Mouse (Mus musculus) limb, embryonic 14.5 days (tissue): ENCODE measurements around the gene Opn1mw. TPM values are rescaled to one million over a fixed set of nuclear protein-coding genes. Genes with fewer than 3 reads are reported as not detected.
"Not testable (repeated sequence)": the region's sequence is repeated elsewhere in the genome, so short reads cannot be mapped to it uniquely, and the experiment has no call there.

ENCODE experiments used
- ATAC-seq: fragments of 200-750 bp; cut with Nextera tagmentation; 2 replicates; pipeline ENCODE4 v1.8.0; 2017; ENCODE audit warnings: low read depth, moderate number of reproducible peaks, moderate TSS enrichment; ENCODE audit not compliant: low FRiP score
- DNase-seq: peaks from one replicate; pipeline ENCODE4 v3.0.0-alpha.2; 2015; ENCODE audit warnings: low spot score
- H3K27ac ChIP-seq: fragments of 300-500 bp; sonication (generic); replicated peaks from 2 replicates; pipeline ENCODE4 v1.5.1; 2014; ENCODE audit warnings: low read depth, mild to moderate bottlenecking, low read length, moderate library complexity, mixed read lengths
- H3K27me3 ChIP-seq: fragments of 300-500 bp; sonication (generic); 2 replicates; pipeline ENCODE4 v1.6.1; 2014; ENCODE audit warnings: low read length, mixed read lengths; ENCODE audit not compliant: control insufficient read depth, insufficient read depth
- H3K36me3 ChIP-seq: fragments of 300-500 bp; sonication (generic); 2 replicates; pipeline ENCODE4 v1.6.1; 2014; ENCODE audit warnings: mild to moderate bottlenecking, low read length, moderate library complexity, mixed read lengths; ENCODE audit not compliant: control insufficient read depth, insufficient read depth
- H3K4me1 ChIP-seq: fragments of 300-500 bp; sonication (generic); 2 replicates; pipeline ENCODE4 v1.6.1; 2014; ENCODE audit warnings: antibody characterized with exemption, low read length, mixed read lengths; ENCODE audit not compliant: control insufficient read depth, insufficient read depth
- H3K4me2 ChIP-seq: fragments of 300-500 bp; sonication (generic); replicated peaks from 2 replicates; pipeline ENCODE4 v1.6.1; 2014; ENCODE audit warnings: low read depth, mild to moderate bottlenecking, low read length, moderate library complexity; ENCODE audit not compliant: severe bottlenecking
- H3K4me3 ChIP-seq: fragments of 300-500 bp; sonication (generic); replicated peaks from 2 replicates; pipeline ENCODE4 v1.5.1; 2014; ENCODE audit warnings: low read length
- H3K9ac ChIP-seq: fragments of 300-500 bp; sonication (generic); 2 replicates; pipeline ENCODE4 v1.6.1; 2014; ENCODE audit warnings: mild to moderate bottlenecking, low read depth, low read length, moderate library complexity; ENCODE audit not compliant: severe bottlenecking
- H3K9me3 ChIP-seq: fragments of 300-500 bp; sonication (generic); 2 replicates; pipeline ENCODE4 v1.6.1; 2016; ENCODE audit warnings: low read length; ENCODE audit not compliant: control insufficient read depth
- POLR2A ChIP-seq: fragments of 200-500 bp; IDR thresholded peaks from 2 replicates; pipeline ENCODE4 v1.8.0; 2012; ENCODE audit warnings: inconsistent platforms, mild to moderate bottlenecking, moderate library complexity, borderline replicate concordance; ENCODE audit not compliant: insufficient read depth, insufficient read length; ENCODE audit errors: extremely low read depth
- WGBS: fragments of 180-500 bp; shearing (Covaris S2); extraction: QIAGEN DNeasy Blood & Tissue Kit; methylation state at CpG from one replicate; pipeline ENCODE4 v1.1.7; 2014; 5-methylcytosine and 5-hydroxymethylcytosine counted together
- polyA plus RNA-seq, 2 experiments: library from polyadenylated mRNA; depleted of rRNA in 1 of 2; stranded (reverse) in 1 of 2; unstranded in 1 of 2; fragments of >200 nt; fragmentation: Nextera tagmentation in 1 of 2; extraction: Ambion mirVana in 1 of 2; gene quantifications; 2 replicates each; pipeline versions ENCODE4 v1.2.1 to v1.2.3; 2012 to 2014

Opn1mw gene
- polyA plus RNA-seq, 2 experiments = not detected

DNA sequence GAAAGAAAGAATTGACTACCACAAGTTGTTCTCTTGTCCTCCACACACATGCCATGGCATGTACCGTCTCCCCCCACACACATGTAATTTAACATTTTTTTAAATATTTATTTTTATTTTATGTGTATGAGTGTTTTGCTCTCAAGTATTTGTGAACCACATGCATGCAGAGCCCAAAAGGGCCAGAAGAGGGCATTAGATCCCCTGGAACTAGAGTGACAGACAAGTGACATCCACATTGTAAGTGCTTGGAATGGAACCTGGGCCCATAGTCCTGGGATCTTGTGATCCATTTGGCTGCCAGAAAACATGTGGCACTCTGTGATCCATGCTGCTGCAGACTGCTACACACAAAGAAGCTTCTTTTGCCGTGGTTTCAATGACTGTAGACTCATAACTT, 2.3 kb upstream of the Opn1mw start:
- 56% methylated on average over 2 of the region's 2 CpGs for WGBS
- DNase-seq (no peak), ATAC-seq (no peak)
- TF ChIP-seq POLR2A = no peak
- Histone ChIP-seq H3K4me1 (no peaks in the 10 kb centered on the region), H3K4me2 (no peak overlapping the region), H3K36me3 (no peaks in the 10 kb centered on the region), H3K27ac (no peak overlapping the region), H3K9me3 (no peaks in the 10 kb centered on the region), H3K9ac (no peak overlapping the region), H3K27me3 (no peaks in the 10 kb centered on the region), H3K4me3 (no peak overlapping the region)

DNA sequence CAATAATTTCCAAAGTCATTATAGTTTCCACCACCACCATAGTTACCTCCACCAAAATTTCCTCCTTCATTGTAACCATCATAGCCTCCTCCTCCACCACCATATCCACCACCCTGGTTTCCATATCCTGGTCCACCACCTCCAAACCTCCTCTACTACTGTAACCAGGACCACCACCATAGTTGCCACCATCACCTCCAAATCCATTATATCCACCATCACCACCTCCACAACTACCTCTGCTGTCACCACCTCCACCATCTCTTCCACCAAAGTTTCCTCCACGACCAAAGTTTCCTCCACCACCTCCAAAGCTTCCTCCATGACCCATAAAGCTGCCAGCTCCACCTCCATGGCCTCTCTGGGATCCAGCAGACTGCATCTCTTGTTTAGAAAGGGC, 8.0 kb downstream of the Opn1mw start, which contains the start of gene Mecp2:
Mecp2 (minus strand) TSS at position 101 of the 400 bp plus-strand sequence.
- not testable (repeated sequence) for H3K9me3 ChIP-seq, H3K4me1 ChIP-seq, ATAC-seq, H3K4me3 ChIP-seq, H3K9ac ChIP-seq, H3K4me2 ChIP-seq, DNase-seq, H3K27ac ChIP-seq, H3K27me3 ChIP-seq, H3K36me3 ChIP-seq
- WGBS = 38% methylated on average over 1 of the region's 1 CpGs

DNA sequence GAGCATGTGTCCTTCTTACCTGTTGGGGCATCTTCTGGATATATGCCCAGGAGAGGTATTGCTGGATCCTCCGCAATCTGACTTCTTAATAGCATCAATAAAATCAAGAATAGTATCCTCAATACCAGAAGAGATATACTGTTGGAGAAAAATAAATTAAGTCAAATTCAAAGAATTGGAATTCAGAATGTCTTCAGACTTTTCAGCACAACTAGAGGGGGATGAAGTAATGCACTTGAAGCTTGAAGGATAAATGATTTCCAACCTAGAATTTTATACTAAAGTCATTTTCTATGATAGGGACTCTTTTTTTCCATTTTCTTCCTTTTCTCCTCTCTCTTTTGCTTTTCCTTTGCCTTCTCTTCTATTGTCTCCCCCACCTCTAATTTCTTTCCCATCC, 40.5 kb downstream of the Opn1mw start, which contains the start of gene Tex28:
Tex28 (minus strand) TSS at position 101 of the 400 bp plus-strand sequence.
- no peak for DNase-seq
- H3K27ac ChIP-seq = no peak within 1 kb of the TSS
- no peak for ATAC-seq
- H3K4me2 ChIP-seq = no peak within 1 kb of the TSS
- H3K9me3 ChIP-seq = no peaks in the 10 kb centered on the region
- no peaks in the 10 kb centered on the region for H3K36me3 ChIP-seq
- TF ChIP-seq POLR2A = no peak
- H3K27me3 ChIP-seq = no peaks in the 10 kb centered on the region
- no peaks in the 10 kb centered on the region for H3K4me1 ChIP-seq
- H3K9ac ChIP-seq = no peak within 1 kb of the TSS
- 83% methylated on average over 1 of the region's 1 CpGs for whole genome bisulfite sequencing
- H3K4me3 ChIP-seq = no peak within 1 kb of the TSS

DNA sequence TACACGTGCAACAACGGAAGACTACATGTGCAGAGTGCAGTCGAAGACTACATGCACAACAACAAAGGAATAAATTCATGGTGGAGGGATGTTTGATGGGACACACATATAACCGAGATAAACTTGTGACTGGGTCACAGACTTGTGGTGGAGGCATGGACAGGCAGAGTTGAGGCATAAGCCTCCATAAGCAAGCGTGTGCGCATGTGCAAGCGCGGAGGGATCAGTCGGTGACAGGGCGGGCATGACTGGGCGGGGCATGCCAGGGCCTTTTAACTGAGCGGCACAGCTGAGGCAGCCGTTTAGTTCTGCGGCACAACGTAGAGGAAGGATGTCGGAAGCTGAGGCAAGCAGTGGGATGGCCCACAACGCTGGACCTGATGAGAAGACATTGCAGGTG, 49.7 kb downstream of the Opn1mw start, which contains the start of gene Tktl1:
Tktl1 (plus strand) TSS at position 301 of the 400 bp plus-strand sequence.
- no peaks in the 10 kb centered on the region for H3K27me3 ChIP-seq
- DNase-seq (no peak), ATAC-seq (no peak)
- TF ChIP-seq POLR2A = no peak
- no peaks in the 10 kb centered on the region for H3K36me3 ChIP-seq
- 90% methylated on average over 17 of the region's 17 CpGs for WGBS
- H3K27ac ChIP-seq = no peak within 1 kb of the TSS
- H3K4me1 ChIP-seq = no peaks in the 10 kb centered on the region
- H3K4me2 ChIP-seq = no peak within 1 kb of the TSS
- no peak within 1 kb of the TSS for H3K4me3 ChIP-seq
- no peak within 1 kb of the TSS for H3K9ac ChIP-seq
- no peaks in the 10 kb centered on the region for H3K9me3 ChIP-seq

Other genes starting within 250 kb of the Opn1mw start
- gene Avpr2, start 235.4 kb upstream of the Opn1mw start, polyA plus RNA-seq (2012; rRNA removed) = 0.03 TPM in 1 of 2 replicates, not detected in the other
- gene Avpr2, start 235.4 kb upstream of the Opn1mw start, polyA plus RNA-seq (2014; fragmentation: Nextera tagmentation; extraction: Ambion mirVana) = 0.10 TPM in 1 of 2 replicates, not detected in the other
- gene L1cam, start 231.4 kb upstream of the Opn1mw start, polyA plus RNA-seq (2012; rRNA removed) = 7.8 and 8.6 TPM in 2 replicates
- 2.9 and 4.6 TPM in 2 replicates for gene L1cam, start 231.4 kb upstream of the Opn1mw start, polyA plus RNA-seq (2014; fragmentation: Nextera tagmentation; extraction: Ambion mirVana)
- 8.8 and 9.3 TPM in 2 replicates for gene Arhgap4, start 205.6 kb upstream of the Opn1mw start, polyA plus RNA-seq (2012; rRNA removed)
- gene Arhgap4, start 205.6 kb upstream of the Opn1mw start, polyA plus RNA-seq (2014; fragmentation: Nextera tagmentation; extraction: Ambion mirVana) = 2.7 and 3.7 TPM in 2 replicates
- gene Naa10, start 205.5 kb upstream of the Opn1mw start, polyA plus RNA-seq (2012; rRNA removed) = 114 and 128 TPM in 2 replicates
- 112 and 117 TPM in 2 replicates for gene Naa10, start 205.5 kb upstream of the Opn1mw start, polyA plus RNA-seq (2014; fragmentation: Nextera tagmentation; extraction: Ambion mirVana)
- 29.6 and 33.7 TPM in 2 replicates for gene Renbp, start 196.6 kb upstream of the Opn1mw start, polyA plus RNA-seq (2012; rRNA removed)
- 34.0 and 39.3 TPM in 2 replicates for gene Renbp, start 196.6 kb upstream of the Opn1mw start, polyA plus RNA-seq (2014; fragmentation: Nextera tagmentation; extraction: Ambion mirVana)
- gene Hcfc1, start 161.1 kb upstream of the Opn1mw start, polyA plus RNA-seq (2012; rRNA removed) = 71.7 and 93.7 TPM in 2 replicates
- 65.3 and 71.2 TPM in 2 replicates for gene Hcfc1, start 161.1 kb upstream of the Opn1mw start, polyA plus RNA-seq (2014; fragmentation: Nextera tagmentation; extraction: Ambion mirVana)
- gene Irak1, start 103.5 kb upstream of the Opn1mw start, polyA plus RNA-seq (2012; rRNA removed) = 86.0 and 123 TPM in 2 replicates
- 49.6 and 52.6 TPM in 2 replicates for gene Irak1, start 103.5 kb upstream of the Opn1mw start, polyA plus RNA-seq (2014; fragmentation: Nextera tagmentation; extraction: Ambion mirVana)
- gene Mecp2, start 7.9 kb downstream of the Opn1mw start, polyA plus RNA-seq (2012; rRNA removed) = 12.3 and 13.0 TPM in 2 replicates
- gene Mecp2, start 7.9 kb downstream of the Opn1mw start, polyA plus RNA-seq (2014; fragmentation: Nextera tagmentation; extraction: Ambion mirVana) = 9.0 and 11.1 TPM in 2 replicates
- gene Tex28, start 40.4 kb downstream of the Opn1mw start, polyA plus RNA-seq (2012; rRNA removed) = not detected in 2 replicates
- not detected in 2 replicates for gene Tex28, start 40.4 kb downstream of the Opn1mw start, polyA plus RNA-seq (2014; fragmentation: Nextera tagmentation; extraction: Ambion mirVana)
- gene Tktl1, start 49.8 kb downstream of the Opn1mw start, polyA plus RNA-seq (2012; rRNA removed) = 0.03 and 0.04 TPM in 2 replicates
- gene Tktl1, start 49.8 kb downstream of the Opn1mw start, polyA plus RNA-seq (2014; fragmentation: Nextera tagmentation; extraction: Ambion mirVana) = not detected in 2 replicates
- gene Flna, start 122.4 kb downstream of the Opn1mw start, polyA plus RNA-seq (2012; rRNA removed) = 573 and 611 TPM in 2 replicates
- gene Flna, start 122.4 kb downstream of the Opn1mw start, polyA plus RNA-seq (2014; fragmentation: Nextera tagmentation; extraction: Ambion mirVana) = 335 and 363 TPM in 2 replicates
- gene Emd, start 127.2 kb downstream of the Opn1mw start, polyA plus RNA-seq (2012; rRNA removed) = 107 and 143 TPM in 2 replicates
- gene Emd, start 127.2 kb downstream of the Opn1mw start, polyA plus RNA-seq (2014; fragmentation: Nextera tagmentation; extraction: Ambion mirVana) = 28.0 and 30.4 TPM in 2 replicates
- gene Rpl10, start 143.3 kb downstream of the Opn1mw start, polyA plus RNA-seq (2012; rRNA removed) = 2,306 and 2,672 TPM in 2 replicates
- gene Rpl10, start 143.3 kb downstream of the Opn1mw start, polyA plus RNA-seq (2014; fragmentation: Nextera tagmentation; extraction: Ambion mirVana) = 939 and 993 TPM in 2 replicates
- 99.7 and 116 TPM in 2 replicates for gene Taz, start 154.4 kb downstream of the Opn1mw start, polyA plus RNA-seq (2012; rRNA removed)
- 64.0 and 70.6 TPM in 2 replicates for gene Taz, start 154.4 kb downstream of the Opn1mw start, polyA plus RNA-seq (2014; fragmentation: Nextera tagmentation; extraction: Ambion mirVana)
- 20.2 and 24.3 TPM in 2 replicates for gene Dnase1l1, start 154.9 kb downstream of the Opn1mw start, polyA plus RNA-seq (2012; rRNA removed)
- 12.8 and 14.4 TPM in 2 replicates for gene Dnase1l1, start 154.9 kb downstream of the Opn1mw start, polyA plus RNA-seq (2014; fragmentation: Nextera tagmentation; extraction: Ambion mirVana)
- 224 and 272 TPM in 2 replicates for gene Atp6ap1, start 169.6 kb downstream of the Opn1mw start, polyA plus RNA-seq (2012; rRNA removed)
- gene Atp6ap1, start 169.6 kb downstream of the Opn1mw start, polyA plus RNA-seq (2014; fragmentation: Nextera tagmentation; extraction: Ambion mirVana) = 124 and 128 TPM in 2 replicates
- 567 and 604 TPM in 2 replicates for gene Gdi1, start 177.5 kb downstream of the Opn1mw start, polyA plus RNA-seq (2012; rRNA removed)
- gene Gdi1, start 177.5 kb downstream of the Opn1mw start, polyA plus RNA-seq (2014; fragmentation: Nextera tagmentation; extraction: Ambion mirVana) = 147 and 183 TPM in 2 replicates
- gene Fam50a, start 185.6 kb downstream of the Opn1mw start, polyA plus RNA-seq (2012; rRNA removed) = 31.5 and 49.7 TPM in 2 replicates
- 53.5 and 53.7 TPM in 2 replicates for gene Fam50a, start 185.6 kb downstream of the Opn1mw start, polyA plus RNA-seq (2014; fragmentation: Nextera tagmentation; extraction: Ambion mirVana)
- 117 and 152 TPM in 2 replicates for gene Plxna3, start 201.6 kb downstream of the Opn1mw start, polyA plus RNA-seq (2012; rRNA removed)
- gene Plxna3, start 201.6 kb downstream of the Opn1mw start, polyA plus RNA-seq (2014; fragmentation: Nextera tagmentation; extraction: Ambion mirVana) = 21.4 and 21.8 TPM in 2 replicates
- gene Lage3, start 226.2 kb downstream of the Opn1mw start, polyA plus RNA-seq (2012; rRNA removed) = 104 and 119 TPM in 2 replicates
- gene Lage3, start 226.2 kb downstream of the Opn1mw start, polyA plus RNA-seq (2014; fragmentation: Nextera tagmentation; extraction: Ambion mirVana) = 105 and 106 TPM in 2 replicates
- 58.5 and 60.7 TPM in 2 replicates for gene Ubl4a, start 245.8 kb downstream of the Opn1mw start, polyA plus RNA-seq (2012; rRNA removed)
- 77.1 and 79.6 TPM in 2 replicates for gene Ubl4a, start 245.8 kb downstream of the Opn1mw start, polyA plus RNA-seq (2014; fragmentation: Nextera tagmentation; extraction: Ambion mirVana)
- 16.0 and 21.0 TPM in 2 replicates for gene Slc10a3, start 245.9 kb downstream of the Opn1mw start, polyA plus RNA-seq (2012; rRNA removed)
- 20.2 and 24.4 TPM in 2 replicates for gene Slc10a3, start 245.9 kb downstream of the Opn1mw start, polyA plus RNA-seq (2014; fragmentation: Nextera tagmentation; extraction: Ambion mirVana)